Mouse (Mus musculus) midbrain, embryonic 14.5 days (tissue): ENCODE measurements around the gene Kcnt2. TPM values are rescaled to one million over a fixed set of nuclear protein-coding genes. Genes with fewer than 3 reads are reported as not detected.

Experiments used
- ATAC-seq: fragments of 200-750 bp; cut with Nextera tagmentation; 2 replicates; pipeline ENCODE4 v1.8.0; 2017; ENCODE audit warnings: moderate number of reproducible peaks, moderate library complexity; ENCODE audit not compliant: low FRiP score, low TSS enrichment
- DNase-seq: peaks from one replicate; pipeline ENCODE4 v3.0.0-alpha.2; 2015
- H3K27ac ChIP-seq: fragments of 300-500 bp; sonication (generic); replicated peaks from 2 replicates; pipeline ENCODE4 v1.5.1; 2014; ENCODE audit warnings: mild to moderate bottlenecking, low read depth, low read length, moderate library complexity
- H3K27me3 ChIP-seq: fragments of 300-500 bp; sonication (generic); 2 replicates; pipeline ENCODE4 v1.6.1; 2014; ENCODE audit warnings: low read length, control low read depth, mixed read lengths; ENCODE audit not compliant: control insufficient read depth, insufficient read depth
- H3K36me3 ChIP-seq: fragments of 300-500 bp; sonication (generic); 2 replicates; pipeline ENCODE4 v1.6.1; 2014; ENCODE audit warnings: low read length, control low read depth; ENCODE audit not compliant: control insufficient read depth, insufficient read depth
- H3K4me1 ChIP-seq: fragments of 300-500 bp; sonication (generic); 2 replicates; pipeline ENCODE4 v1.6.1; 2014; ENCODE audit warnings: mild to moderate bottlenecking, antibody characterized with exemption, low read length, control low read depth; ENCODE audit not compliant: control insufficient read depth, insufficient read depth
- H3K4me2 ChIP-seq: fragments of 300-500 bp; sonication (generic); 2 replicates; pipeline ENCODE4 v1.6.1; 2014; ENCODE audit warnings: mild to moderate bottlenecking, low read length, moderate library complexity
- H3K4me3 ChIP-seq: fragments of 300-500 bp; sonication (generic); replicated peaks from 2 replicates; pipeline ENCODE4 v1.5.1; 2014; ENCODE audit warnings: low read depth, low read length
- H3K9ac ChIP-seq: fragments of 300-500 bp; sonication (generic); replicated peaks from 2 replicates; pipeline ENCODE4 v1.6.1; 2014; ENCODE audit warnings: mild to moderate bottlenecking, low read length, moderate library complexity
- H3K9me3 ChIP-seq: fragments of 300-500 bp; sonication (generic); 2 replicates; pipeline ENCODE4 v1.6.1; 2016; ENCODE audit warnings: low read length, control low read depth, mixed read lengths; ENCODE audit not compliant: control insufficient read depth
- WGBS: fragments of 180-500 bp; shearing (Covaris S2); extraction: QIAGEN DNeasy Blood & Tissue Kit; methylation state at CpG from one replicate; pipeline ENCODE4 v1.1.7; 2014; 5-methylcytosine and 5-hydroxymethylcytosine counted together
- polyA plus RNA-seq: library from polyadenylated mRNA; unstranded; fragments of >200 nt; fragmentation: Nextera tagmentation; extraction: Ambion mirVana; gene quantifications from 2 replicates; pipeline ENCODE4 v1.2.1, GENCODE M21; 2014

Kcnt2 gene
- polyA plus RNA-seq, 1 experiment from 2014 or later = 2.6 TPM

DNA sequence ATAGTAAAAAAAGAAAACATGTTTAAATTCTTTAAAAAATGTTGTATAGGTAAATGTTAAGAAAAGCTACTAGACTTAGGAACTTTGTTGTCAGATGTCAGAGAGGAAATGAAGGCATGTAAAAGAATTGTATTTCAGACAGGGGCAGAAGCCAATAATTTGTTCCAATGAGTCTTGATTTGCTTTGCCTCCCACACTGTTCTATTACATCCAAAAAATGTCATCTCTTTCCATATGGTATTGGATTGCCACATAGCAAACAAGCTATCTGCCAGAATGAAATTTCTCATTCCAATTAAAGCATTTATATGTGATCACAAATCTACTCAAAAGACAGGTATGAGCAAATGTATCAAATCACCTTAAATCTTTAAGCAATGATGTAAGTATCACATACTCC lies 314.8 kb downstream of the Kcnt2 start:
- DNase-seq (no peak), ATAC-seq (no peak)
- no peaks in the 10 kb centered on the region for H3K9me3 ChIP-seq
- H3K36me3 ChIP-seq = no peaks in the 10 kb centered on the region
- no peak overlapping the region for H3K4me2 ChIP-seq
- no peak overlapping the region for H3K9ac ChIP-seq
- H3K27ac ChIP-seq = no peak overlapping the region
- no peaks in the 10 kb centered on the region for H3K27me3 ChIP-seq
- H3K4me1 ChIP-seq = no peaks in the 10 kb centered on the region
- no peak overlapping the region for H3K4me3 ChIP-seq

DNA sequence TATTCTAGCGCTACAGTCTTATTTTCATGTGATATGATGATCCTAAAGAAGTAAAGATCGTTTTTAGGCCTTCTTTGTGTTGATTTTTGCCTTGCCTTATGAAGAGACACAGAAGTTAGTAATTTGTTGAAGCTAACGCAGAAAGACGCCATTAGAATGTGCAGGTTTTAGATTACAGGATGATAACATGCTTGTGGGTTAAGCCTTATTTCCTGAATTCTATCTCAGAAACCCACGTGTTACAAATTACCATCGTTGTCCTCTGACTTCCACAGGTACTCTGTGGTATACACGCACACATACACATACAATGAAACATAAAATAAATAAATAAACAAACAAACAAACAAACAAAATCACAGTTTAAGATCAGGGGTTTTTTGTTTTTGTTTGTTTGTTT lies 326.2 kb downstream of the Kcnt2 start:
- H3K4me3 ChIP-seq = no peak overlapping the region
- no peaks in the 10 kb centered on the region for H3K4me1 ChIP-seq
- H3K9me3 ChIP-seq = no peaks in the 10 kb centered on the region
- no peak overlapping the region for H3K27ac ChIP-seq
- WGBS = 93% methylated on average over 7 of the region's 7 CpGs
- DNase-seq (no peak), ATAC-seq (no peak)
- no peak overlapping the region for H3K9ac ChIP-seq
- no peaks in the 10 kb centered on the region for H3K36me3 ChIP-seq
- no peaks in the 10 kb centered on the region for H3K27me3 ChIP-seq
- H3K4me2 ChIP-seq = no peak overlapping the region

DNA sequence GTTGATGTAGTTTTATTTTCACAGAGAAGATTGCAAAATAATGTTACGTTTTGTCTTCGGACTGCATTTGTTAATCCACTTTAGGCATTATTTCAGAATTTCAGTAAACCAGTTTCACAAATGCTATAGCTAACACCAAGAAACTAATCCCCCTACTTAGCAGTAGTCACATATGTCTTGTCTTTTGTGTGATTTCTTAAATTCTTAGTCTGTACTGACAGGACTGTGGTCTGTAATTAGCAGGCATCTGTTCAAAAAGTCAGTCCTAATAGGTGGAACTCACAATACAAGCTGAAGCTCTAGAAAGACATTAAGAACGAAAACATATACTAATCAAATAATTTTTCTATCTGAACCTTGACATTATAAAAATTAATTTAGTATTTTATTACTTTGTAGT lies 332.6 kb downstream of the Kcnt2 start:
- no peak overlapping the region for H3K4me2 ChIP-seq
- no peaks in the 10 kb centered on the region for H3K9me3 ChIP-seq
- ATAC-seq (peak; percentile 55; the same call in 1 of the 2 replicates), DNase-seq (peak; percentile 1)
- no peak overlapping the region for H3K4me3 ChIP-seq
- no peak overlapping the region for H3K9ac ChIP-seq
- WGBS = 67% methylated on average over 3 of the region's 3 CpGs
- no peaks in the 10 kb centered on the region for H3K27me3 ChIP-seq
- no peaks in the 10 kb centered on the region for H3K36me3 ChIP-seq
- no peak overlapping the region for H3K27ac ChIP-seq
- no peaks in the 10 kb centered on the region for H3K4me1 ChIP-seq

DNA sequence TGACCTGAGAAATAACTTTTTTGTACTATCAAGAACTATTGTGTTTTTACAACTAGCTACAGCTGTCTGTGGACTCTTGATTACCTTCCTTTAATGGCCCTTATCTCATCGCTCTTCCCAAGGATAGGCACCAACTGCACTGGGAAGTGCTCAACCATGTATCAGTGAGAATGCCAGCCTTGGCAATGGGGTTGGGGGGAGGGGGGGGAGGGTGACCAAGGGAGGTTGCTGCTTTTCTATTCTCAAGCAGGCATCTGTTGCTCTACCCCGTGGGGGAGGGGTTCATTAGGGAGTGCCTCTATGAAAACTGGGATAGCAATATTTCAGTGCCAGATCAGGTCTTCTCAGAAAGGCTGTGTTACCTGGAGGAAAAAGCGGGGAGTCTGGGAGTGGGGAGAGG lies 342.3 kb downstream of the Kcnt2 start:
- Histone ChIP-seq H3K27me3 (no peaks in the 10 kb centered on the region), H3K9me3 (no peaks in the 10 kb centered on the region), H3K4me3 (no peak overlapping the region), H3K27ac (no peak overlapping the region), H3K36me3 (no peaks in the 10 kb centered on the region), H3K4me1 (no peaks in the 10 kb centered on the region), H3K9ac (no peak overlapping the region), H3K4me2 (no peak overlapping the region)
- 73% methylated on average over 3 of the region's 3 CpGs for WGBS
- no peak for DNase-seq
- no peak for ATAC-seq

DNA sequence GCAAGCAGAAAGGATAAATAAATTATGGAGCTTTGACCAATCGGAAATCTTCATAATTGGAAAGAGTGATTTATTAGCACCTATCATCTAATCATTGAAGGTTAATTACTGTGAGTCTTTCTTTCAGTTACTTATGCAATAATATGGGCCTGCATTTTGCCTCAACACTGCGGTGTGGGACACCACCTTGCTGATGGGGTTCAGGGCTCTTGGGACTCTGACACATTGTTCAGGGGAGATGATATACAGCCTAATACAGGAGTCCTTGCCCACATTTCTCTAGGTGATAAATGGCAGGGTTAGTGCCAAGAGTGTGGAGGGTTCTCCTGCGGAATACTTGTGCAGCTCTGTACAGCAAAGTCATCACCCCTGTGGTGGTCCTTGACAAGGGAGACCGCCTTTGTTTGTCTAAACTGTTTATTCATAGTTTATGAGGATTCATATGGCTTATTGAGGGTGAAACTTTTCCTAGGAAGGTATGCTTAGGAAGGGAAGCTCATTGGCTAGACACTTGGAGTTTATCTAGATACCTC lies 362.9 kb downstream of the Kcnt2 start:
- Histone ChIP-seq H3K9ac (no peak overlapping the region), H3K27ac (no peak overlapping the region), H3K4me1 (no peaks in the 10 kb centered on the region), H3K27me3 (no peaks in the 10 kb centered on the region), H3K4me3 (no peak overlapping the region), H3K36me3 (no peaks in the 10 kb centered on the region), H3K4me2 (no peak overlapping the region), H3K9me3 (no peaks in the 10 kb centered on the region)
- ATAC-seq = no peak
- 93% methylated on average over 4 of the region's 4 CpGs for WGBS
- DNase-seq = no peak

DNA sequence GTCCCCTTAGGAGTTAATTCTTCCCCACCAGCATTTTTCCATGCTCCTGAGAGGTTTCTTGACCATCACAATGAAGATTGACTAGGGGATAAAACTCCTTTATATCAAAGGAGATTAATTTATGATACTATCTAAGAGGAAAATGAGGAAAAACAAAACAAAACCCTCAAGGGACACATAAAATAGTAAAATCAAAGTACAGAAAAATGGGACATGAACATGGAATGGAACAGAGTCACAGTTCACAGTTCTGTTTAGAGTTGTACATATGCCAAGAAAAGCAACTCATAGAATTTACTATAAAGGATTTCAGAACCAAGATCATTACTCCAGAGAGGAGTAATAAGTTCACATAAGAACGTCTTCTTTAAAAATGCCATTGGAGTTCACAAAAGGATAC lies 367.1 kb downstream of the Kcnt2 start:
- H3K36me3 ChIP-seq = no peaks in the 10 kb centered on the region
- H3K4me2 ChIP-seq = no peak overlapping the region
- WGBS = 86% methylated on average over 1 of the region's 1 CpGs
- DNase-seq = no peak
- no peak overlapping the region for H3K27ac ChIP-seq
- no peak for ATAC-seq
- no peaks in the 10 kb centered on the region for H3K9me3 ChIP-seq
- H3K9ac ChIP-seq = no peak overlapping the region
- no peaks in the 10 kb centered on the region for H3K27me3 ChIP-seq
- no peaks in the 10 kb centered on the region for H3K4me1 ChIP-seq
- H3K4me3 ChIP-seq = no peak overlapping the region

DNA sequence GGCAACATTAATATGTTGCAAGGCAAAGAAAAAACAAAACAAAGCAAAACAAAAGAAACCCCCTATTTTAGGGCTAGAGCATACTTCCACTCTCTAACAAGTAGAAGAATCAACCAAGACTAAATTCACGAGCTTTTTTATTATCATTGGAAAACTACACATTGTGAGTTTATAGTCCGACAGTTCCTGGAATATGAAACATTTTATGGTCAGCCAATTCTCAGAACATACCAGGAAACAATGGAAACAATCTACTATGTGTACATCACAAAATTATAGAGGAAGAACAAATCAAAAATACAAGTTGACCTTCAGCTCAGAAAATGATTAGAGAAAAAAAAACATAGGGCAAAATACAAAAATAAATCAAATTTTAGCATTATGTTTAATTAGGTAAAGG lies 368.9 kb downstream of the Kcnt2 start:
- WGBS = 87% methylated on average over 2 of the region's 2 CpGs
- Histone ChIP-seq H3K4me3 (no peak overlapping the region), H3K9me3 (no peaks in the 10 kb centered on the region), H3K27me3 (no peaks in the 10 kb centered on the region), H3K4me1 (no peaks in the 10 kb centered on the region), H3K27ac (no peak overlapping the region), H3K36me3 (no peaks in the 10 kb centered on the region), H3K4me2 (no peak overlapping the region), H3K9ac (no peak overlapping the region)
- no peak for DNase-seq
- no peak for ATAC-seq

DNA sequence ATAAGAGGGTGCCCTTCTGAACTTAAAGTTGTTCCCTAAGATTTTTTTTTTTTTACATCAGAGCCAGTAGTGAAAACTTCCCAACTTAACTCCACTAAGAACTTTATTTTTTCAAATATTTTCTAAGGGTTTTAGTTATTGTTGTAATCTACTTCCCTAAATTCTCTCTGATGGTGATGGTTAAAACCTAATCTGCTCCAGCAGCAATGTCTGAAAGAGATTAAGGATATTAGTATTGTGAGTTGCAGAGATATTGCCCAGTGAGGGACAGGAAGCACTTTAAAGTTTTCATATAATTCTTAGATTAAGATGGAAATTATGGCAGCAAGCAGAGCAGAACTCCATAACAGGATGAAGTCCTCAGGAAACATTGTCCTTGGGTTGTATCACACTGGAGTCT lies 372.2 kb downstream of the Kcnt2 start:
- H3K36me3 ChIP-seq = no peaks in the 10 kb centered on the region
- H3K27ac ChIP-seq = no peak overlapping the region
- DNase-seq = no peak
- no peak overlapping the region for H3K9ac ChIP-seq
- H3K4me1 ChIP-seq = no peaks in the 10 kb centered on the region
- H3K27me3 ChIP-seq = no peaks in the 10 kb centered on the region
- ATAC-seq = no peak
- H3K4me2 ChIP-seq = no peak overlapping the region
- no peaks in the 10 kb centered on the region for H3K9me3 ChIP-seq
- H3K4me3 ChIP-seq = no peak overlapping the region

DNA sequence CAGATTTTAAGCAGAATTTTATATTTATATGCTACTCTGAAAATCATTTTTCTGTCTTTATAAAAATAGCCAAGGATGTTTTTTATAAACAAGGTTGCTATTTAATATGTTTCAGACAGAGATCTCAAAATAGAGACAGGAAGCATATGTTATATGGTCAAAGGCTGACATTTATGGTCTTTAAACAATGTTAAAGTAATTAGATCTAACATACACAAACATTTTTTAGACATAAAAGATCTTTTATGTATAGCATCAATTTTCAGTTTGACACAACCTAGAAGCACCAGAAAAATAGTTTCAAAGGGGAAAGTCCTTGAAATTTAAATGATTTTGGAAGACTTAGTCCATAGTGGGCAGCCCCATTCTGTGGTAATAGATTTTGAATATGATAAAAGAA lies 379.0 kb downstream of the Kcnt2 start:
- H3K27ac ChIP-seq = no peak overlapping the region
- no peaks in the 10 kb centered on the region for H3K4me1 ChIP-seq
- no peak overlapping the region for H3K9ac ChIP-seq
- no peaks in the 10 kb centered on the region for H3K36me3 ChIP-seq
- no peaks in the 10 kb centered on the region for H3K9me3 ChIP-seq
- no peaks in the 10 kb centered on the region for H3K27me3 ChIP-seq
- H3K4me2 ChIP-seq = no peak overlapping the region
- H3K4me3 ChIP-seq = no peak overlapping the region
- DNase-seq (no peak), ATAC-seq (no peak)
